17 mouse cellular contexts compared by ENCODE assay signal in the genomic region with DNA sequence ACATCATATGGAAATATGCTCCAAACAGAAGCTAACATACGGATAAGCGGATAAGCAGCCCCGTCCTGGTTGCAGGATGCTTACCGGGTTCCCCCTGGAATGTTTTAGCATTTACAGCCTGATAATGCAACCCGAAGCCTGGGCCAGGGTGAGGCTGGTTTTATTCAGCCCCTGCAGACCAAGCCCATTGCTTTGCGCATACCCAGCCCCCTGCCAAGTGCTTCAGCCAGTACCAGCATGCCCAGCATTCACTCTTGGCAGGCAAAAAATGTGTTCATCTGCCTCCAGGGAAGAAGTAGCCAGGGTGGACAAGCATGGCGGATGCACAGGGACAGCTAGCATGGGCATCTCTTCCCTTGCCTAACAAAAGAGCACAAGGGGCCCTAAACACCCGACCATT.
DNase-seq lines count a peak whose midpoint lies in the region; ATAC-seq and TF ChIP-seq lines count a peak whose summit lies in the region.
"Had no signal": no experiment of that assay in that cellular context is flagged by ENCODE, and none has a peak within 500 bp of the region (broad histone marks: within the 10 kb centered on the region; RNA-seq: fewer than 3 reads in every experiment).

No protein-coding gene starts in this region.

- no peak overlapping the region for H3K4me2 ChIP-seq in midbrain, embryonic 12.5 days (replicated peaks)
- H3K4me2 ChIP-seq: kidney, embryonic 15.5 days had no signal

- intact Hi-C loops in heart, postnatal 25 days (cut with DNase I): loop anchor here (5.0 kb wide), 1 partner anchor 91 kb away; no protein-coding TSS in a partner anchor

- H3K4me1 ChIP-seq in heart, embryonic 10.5 days: peaks cover 85% of the 10 kb centered on the region
- H3K4me1 ChIP-seq in midbrain, embryonic 12.5 days: peaks cover 22% of the 10 kb centered on the region
- peaks cover 34% of the 10 kb centered on the region for H3K4me1 ChIP-seq in embryonic facial prominence, embryonic 10.5 days

- WGBS in heart, embryonic 10.5 days: 53% methylated on average over 8 of the region's 8 CpGs
- WGBS in midbrain, embryonic 12.5 days: 66% methylated on average over 8 of the region's 8 CpGs
- WGBS in embryonic facial prominence, embryonic 10.5 days: 59% methylated on average over 8 of the region's 8 CpGs

- TF ChIP-seq POLR2A in brain, embryonic 14.5 days (IDR thresholded peaks at IDR 0.05; ENCODE audit: borderline replicate concordance, extremely low read depth, insufficient read depth, insufficient read length, poor library complexity, severe bottlenecking): no peak

- peak overlapping the region; percentile 82 for H3K27ac ChIP-seq in heart, embryonic 10.5 days
- H3K27ac ChIP-seq in midbrain, embryonic 12.5 days (replicated peaks): 0 out of 2 replicates have a peak overlapping the region, but pooled peaks have one; percentile 10
- H3K27ac ChIP-seq in embryonic facial prominence, embryonic 10.5 days (replicated peaks): no peak overlapping the region
- H3K27ac ChIP-seq: kidney, embryonic 15.5 days; left cerebral cortex, adult 2 months had no signal

- no peaks in the 10 kb centered on the region for H3K9me3 ChIP-seq in heart, embryonic 10.5 days
- H3K9me3 ChIP-seq in midbrain, embryonic 12.5 days: no peaks in the 10 kb centered on the region
- H3K9me3 ChIP-seq in embryonic facial prominence, embryonic 10.5 days: no peaks in the 10 kb centered on the region
- H3K9me3 ChIP-seq: G1E; kidney, embryonic 15.5 days had no signal

- H3K9ac ChIP-seq in midbrain, embryonic 12.5 days (replicated peaks): no peak overlapping the region
- H3K9ac ChIP-seq: kidney, embryonic 15.5 days had no signal

- ATAC-seq in midbrain, embryonic 12.5 days (ENCODE audit: low FRiP score, low read depth): no peak
- ATAC-seq: activated CD4-positive, CD25-positive, alpha-beta regulatory T cell, adult 4 months had no signal

- no peak for TF ChIP-seq CTCF in brain, embryonic 14.5 days (IDR thresholded peaks at IDR 0.05; ENCODE audit: borderline replicate concordance, extremely low read depth, insufficient read depth, insufficient read length)

- H3K36me3 ChIP-seq in heart, embryonic 10.5 days: no peaks in the 10 kb centered on the region
- no peaks in the 10 kb centered on the region for H3K36me3 ChIP-seq in midbrain, embryonic 12.5 days
- no peaks in the 10 kb centered on the region for H3K36me3 ChIP-seq in embryonic facial prominence, embryonic 10.5 days (replicated peaks)
- H3K36me3 ChIP-seq: G1E; kidney, embryonic 15.5 days had no signal

- H3K4me3 ChIP-seq in heart, embryonic 10.5 days: no peak overlapping the region
- no peak overlapping the region for H3K4me3 ChIP-seq in midbrain, embryonic 12.5 days
- H3K4me3 ChIP-seq in embryonic facial prominence, embryonic 10.5 days: no peak overlapping the region
- H3K4me3 ChIP-seq: kidney, embryonic 15.5 days; left cerebral cortex, adult 2 months had no signal

- no peak for DNase-seq in heart, embryonic 10.5 days (ENCODE audit: low spot score)
- no peak for DNase-seq in heart, postnatal 25 days (ENCODE audit: low spot score)
- DNase-seq in brain, embryonic 14.5 days (ENCODE audit: low read depth): peak; percentile 71
- peak; percentile 88 for DNase-seq in cerebellum, postnatal 25 days
- DNase-seq in embryonic facial prominence, embryonic 10.5 days (ENCODE audit: low spot score): no peak
- DNase-seq in urinary bladder, adult 18-20 months (ENCODE audit: low spot score in 2 of 2): no peak
- no peak for DNase-seq in thymus, postnatal 25 days
- DNase-seq: heart, adult 11 months; heart, postnatal 4 days; liver; lung, postnatal 14 days; thymus, adult 18-20 months had no signal

- H3K27me3 ChIP-seq in heart, embryonic 10.5 days (ENCODE audit: insufficient read depth, poor library complexity, severe bottlenecking): no peaks in the 10 kb centered on the region
- no peaks in the 10 kb centered on the region for H3K27me3 ChIP-seq in midbrain, embryonic 12.5 days
- 0 out of 2 replicates have a peak, but pooled peaks cover 5% of the 10 kb centered on the region for H3K27me3 ChIP-seq in embryonic facial prominence, embryonic 10.5 days (replicated peaks; ENCODE audit: low read depth, poor library complexity, severe bottlenecking)
- H3K27me3 ChIP-seq: kidney, embryonic 15.5 days had no signal

Comparison
In these comparisons a context has a peak if more than half of its experiments do, and no peak if none do; other contexts are left out.
1. DNase-seq: peak in brain, embryonic 14.5 days (single experiment) and cerebellum, postnatal 25 days (2 of 2); none in heart, embryonic 10.5 days (single experiment), heart, postnatal 25 days (single experiment), embryonic facial prominence, embryonic 10.5 days (single experiment), urinary bladder, adult 18-20 months (0 of 2) and thymus, postnatal 25 days (single experiment).